Mouse (Mus musculus) thymus, adult 2 months (tissue): ENCODE results near the gene Tmem129.

Experiments
- CTCF ChIP-seq: fragments of 200-500 bp; IDR thresholded peaks from 2 replicates; pipeline ENCODE4 v1.5.1; 2012; ENCODE audit warnings: mild to moderate bottlenecking, control low read depth, low read length, moderate library complexity, borderline replicate concordance; ENCODE audit not compliant: control insufficient read depth, poor library complexity, insufficient read depth; ENCODE audit errors: extremely low read depth
- POLR2A ChIP-seq: fragments of 200-500 bp; IDR thresholded peaks from 2 replicates; pipeline ENCODE4 v1.6.1; 2012; ENCODE audit warnings: mild to moderate bottlenecking, low read length, control low read depth, moderate library complexity; ENCODE audit not compliant: control insufficient read depth, poor library complexity, insufficient read depth; ENCODE audit errors: extremely low read depth

GRCm38 (mm10) chr5:33694848-33695717, 36.9 kb upstream of the Tmem129 start:
- TF ChIP-seq CTCF (no peak), POLR2A (no peak)
